Mouse (Mus musculus) stomach, postnatal 0 days (tissue): ENCODE measurements around the gene Acot13.

Experiments used
- CTCF ChIP-seq: IDR thresholded peaks from 2 replicates; pipeline ENCODE4 v1.5.1; 2016; ENCODE audit warnings: antibody characterized with exemption, low read depth, mild to moderate bottlenecking, moderate library complexity
- EP300 ChIP-seq: optimal IDR thresholded peaks from 2 replicates; pipeline ENCODE3; 2016; ENCODE audit warnings: antibody characterized with exemption

DNA sequence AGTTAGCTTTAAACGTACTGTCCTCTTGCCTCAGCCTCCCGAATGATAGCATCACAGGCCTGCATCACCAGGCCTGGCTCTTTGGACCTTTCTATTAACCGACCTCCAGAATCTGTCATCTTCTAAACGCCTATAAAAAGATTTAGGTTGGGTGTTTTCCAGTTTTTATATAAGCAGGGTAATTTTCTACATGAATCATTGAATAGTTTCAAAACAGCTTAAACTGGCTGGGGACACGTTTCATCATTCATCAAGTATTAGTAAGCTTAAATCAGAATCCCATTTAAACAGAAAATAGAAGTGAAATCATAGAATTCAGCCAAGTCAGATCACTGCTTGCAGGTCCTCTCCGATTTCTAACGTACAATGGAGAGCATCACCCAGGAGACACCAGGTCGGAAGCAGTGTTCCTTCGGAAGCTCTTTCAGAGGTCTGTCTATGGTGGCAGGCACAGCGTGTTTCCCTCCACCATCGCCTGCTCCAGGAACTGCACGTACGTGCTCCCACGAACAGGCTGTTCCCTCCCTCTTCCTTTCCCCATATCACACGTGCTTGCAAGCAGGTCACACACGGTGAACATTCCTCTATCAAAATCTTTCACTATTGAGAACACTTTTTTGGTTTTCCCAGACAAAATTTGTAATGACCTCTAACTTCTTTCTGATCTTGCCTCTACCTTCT lies 8.5 kb downstream of the Acot13 start:
- TF ChIP-seq CTCF = no peak
- TF ChIP-seq EP300 = no peak
